Mouse (Mus musculus) E14TG2a.4 (cell line): ENCODE results near the gene Rhov.

Experiments used
- H3K27me3 ChIP-seq: 2 replicates; pipeline ENCODE4 v1.6.1; 2014; ENCODE audit warnings: low read length, control low read depth; ENCODE audit not compliant: insufficient read depth
- H3K36me3 ChIP-seq: 2 replicates; pipeline ENCODE4 v1.6.1; 2014; ENCODE audit warnings: low read length, control low read depth; ENCODE audit not compliant: insufficient read depth
- H3K4me1 ChIP-seq: replicated peaks from 2 replicates; pipeline ENCODE4 v1.6.1; 2014; ENCODE audit warnings: low read depth, low read length, control low read depth
- H3K4me3 ChIP-seq: replicated peaks from 2 replicates; pipeline ENCODE4 v1.5.1; 2014; ENCODE audit warnings: mild to moderate bottlenecking, low read length
- H3K9me3 ChIP-seq: 2 replicates; pipeline ENCODE4 v1.6.1; 2014; ENCODE audit warnings: low read length, control low read depth
- CTCF ChIP-seq: conservative IDR thresholded peaks from 2 replicates; pipeline ENCODE4 v1.5.1; 2014; ENCODE audit warnings: low read length
- NANOG ChIP-seq: IDR thresholded peaks from 2 replicates; pipeline ENCODE4 v1.6.1; 2014; ENCODE audit warnings: borderline replicate concordance, low read length, mixed read lengths
- POU5F1 ChIP-seq: IDR thresholded peaks from 2 replicates; pipeline ENCODE4 v1.6.1; 2014; ENCODE audit warnings: low read length, borderline replicate concordance

The Rhov gene

GRCm38 (mm10) chr2:119294411-119294810, 23.3 kb upstream of the Rhov start:
- H3K4me1 ChIP-seq = peaks cover 52% of the 10 kb centered on the region
- peaks cover 83% of the 10 kb centered on the region for H3K36me3 ChIP-seq
- H3K4me3 ChIP-seq = peak overlapping the region; percentile 70
- H3K27me3 ChIP-seq = peaks cover 9% of the 10 kb centered on the region; the same call in 1 of the 2 replicates
- no peak for TF ChIP-seq POU5F1
- no peaks in the 10 kb centered on the region for H3K9me3 ChIP-seq

GRCm38 (mm10) chr2:119293776-119294390, 22.8 kb upstream of the Rhov start:
- H3K36me3 ChIP-seq = peaks cover 78% of the 10 kb centered on the region
- H3K4me1 ChIP-seq = peaks cover 54% of the 10 kb centered on the region
- peaks cover 9% of the 10 kb centered on the region; the same call in 1 of the 2 replicates for H3K27me3 ChIP-seq
- TF ChIP-seq POU5F1 (no peak), CTCF (no peak), NANOG (no peak)
- H3K4me3 ChIP-seq = peak overlapping the region; percentile 70
- H3K9me3 ChIP-seq = no peaks in the 10 kb centered on the region

DNA sequence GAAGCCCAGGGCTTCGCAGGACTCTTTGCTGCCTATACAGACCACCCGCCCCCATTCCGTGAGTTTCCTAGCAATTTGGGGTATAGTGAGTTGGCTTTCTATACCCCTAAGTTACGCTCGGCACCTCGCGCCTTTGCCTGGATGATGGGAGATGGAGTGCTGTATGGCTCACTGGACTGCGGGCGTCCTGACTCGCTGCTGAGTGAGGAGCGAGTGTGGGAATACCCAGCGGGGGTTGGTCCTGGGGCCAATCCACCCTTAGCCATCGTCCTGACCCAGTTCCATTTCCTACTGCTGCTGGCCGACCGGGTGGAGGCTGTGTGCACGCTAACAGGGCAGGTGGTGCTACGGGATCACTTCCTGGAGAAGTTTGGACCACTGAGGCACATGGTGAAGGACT, 22.2 kb upstream of the Rhov start:
- TF ChIP-seq POU5F1 (no peak), CTCF (no peak), NANOG (no peak)
- Histone ChIP-seq H3K27me3 (peaks cover 9% of the 10 kb centered on the region; the same call in 1 of the 2 replicates), H3K4me1 (peaks cover 55% of the 10 kb centered on the region), H3K9me3 (no peaks in the 10 kb centered on the region), H3K4me3 (peak overlapping the region; percentile 70), H3K36me3 (peaks cover 73% of the 10 kb centered on the region)

DNA sequence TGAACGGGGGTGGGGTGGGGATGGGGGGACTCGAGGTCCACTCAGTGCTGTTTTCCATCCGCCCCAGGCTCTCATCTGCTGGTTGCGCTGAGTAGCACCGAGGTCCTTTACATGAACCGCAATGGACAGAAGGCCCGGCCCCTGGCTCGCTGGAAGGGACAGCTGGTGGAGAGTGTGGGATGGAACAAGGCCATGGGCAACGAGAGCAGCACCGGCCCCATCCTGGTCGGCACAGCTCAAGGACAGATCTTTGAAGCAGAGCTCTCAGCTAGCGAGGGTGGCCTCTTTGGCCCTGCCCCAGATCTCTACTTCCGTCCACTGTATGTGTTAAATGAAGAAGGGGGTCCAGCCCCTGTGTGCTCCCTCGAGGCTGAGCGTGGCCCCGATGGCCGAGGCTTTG, 21.8 kb upstream of the Rhov start:
- TF ChIP-seq NANOG = no peak
- no peak for TF ChIP-seq CTCF
- TF ChIP-seq POU5F1 = no peak
- peaks cover 71% of the 10 kb centered on the region for H3K36me3 ChIP-seq
- peaks cover 59% of the 10 kb centered on the region for H3K4me1 ChIP-seq
- H3K9me3 ChIP-seq = no peaks in the 10 kb centered on the region
- H3K27me3 ChIP-seq = peaks cover 9% of the 10 kb centered on the region; the same call in 1 of the 2 replicates
- peak overlapping the region; percentile 70 for H3K4me3 ChIP-seq

DNA sequence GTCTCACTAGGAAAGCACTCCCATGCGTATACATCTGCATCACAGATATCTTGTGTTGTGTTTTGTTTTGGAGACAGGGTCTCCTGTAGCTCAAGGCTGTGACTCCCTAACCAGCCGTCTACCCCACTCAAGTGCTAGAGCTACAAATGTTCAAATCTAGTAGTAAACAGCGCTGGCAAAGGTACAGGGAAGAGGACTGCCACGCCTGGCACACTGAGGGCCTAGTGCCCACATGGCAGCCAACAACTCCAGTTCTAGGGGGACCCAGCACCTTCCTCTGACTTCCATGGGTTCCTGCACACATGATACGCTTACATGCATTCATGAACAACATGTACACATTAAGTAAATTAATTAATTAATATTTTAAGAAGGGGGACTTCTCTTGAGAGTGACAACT, 21.2 kb upstream of the Rhov start:
- peaks cover 59% of the 10 kb centered on the region for H3K4me1 ChIP-seq
- H3K36me3 ChIP-seq = peaks cover 65% of the 10 kb centered on the region
- peaks cover 9% of the 10 kb centered on the region; the same call in 1 of the 2 replicates for H3K27me3 ChIP-seq
- TF ChIP-seq CTCF (no peak), POU5F1 (no peak), NANOG (no peak)
- no peaks in the 10 kb centered on the region for H3K9me3 ChIP-seq
- no peak overlapping the region for H3K4me3 ChIP-seq

GRCm38 (mm10) chr2:119289014-119289416, 17.9 kb upstream of the Rhov start:
- Histone ChIP-seq H3K4me3 (peak overlapping the region; percentile 94), H3K4me1 (peaks cover 47% of the 10 kb centered on the region), H3K27me3 (peaks cover 6% of the 10 kb centered on the region; the same call in 1 of the 2 replicates), H3K9me3 (no peaks in the 10 kb centered on the region), H3K36me3 (peaks cover 38% of the 10 kb centered on the region)
- no peak for TF ChIP-seq CTCF
- no peak for TF ChIP-seq POU5F1
- no peak for TF ChIP-seq NANOG

- H3K4me1 ChIP-seq = peaks cover 40% of the 10 kb centered on the region
- TF ChIP-seq NANOG = no peak
- peak; percentile 79 for TF ChIP-seq CTCF
- peak within 1 kb of the TSS; percentile 94 for H3K4me3 ChIP-seq
- no peaks in the 10 kb centered on the region for H3K9me3 ChIP-seq
- peaks cover 3% of the 10 kb centered on the region; the same call in 1 of the 2 replicates for H3K27me3 ChIP-seq
- peaks cover 31% of the 10 kb centered on the region for H3K36me3 ChIP-seq
These were observed 17.3 kb upstream of the Rhov start, which contains the start of gene Vps18 for GRCm38 (mm10) chr2:119288270-119288882. TSS of gene Vps18 (plus strand) at chr2:119288740.

DNA sequence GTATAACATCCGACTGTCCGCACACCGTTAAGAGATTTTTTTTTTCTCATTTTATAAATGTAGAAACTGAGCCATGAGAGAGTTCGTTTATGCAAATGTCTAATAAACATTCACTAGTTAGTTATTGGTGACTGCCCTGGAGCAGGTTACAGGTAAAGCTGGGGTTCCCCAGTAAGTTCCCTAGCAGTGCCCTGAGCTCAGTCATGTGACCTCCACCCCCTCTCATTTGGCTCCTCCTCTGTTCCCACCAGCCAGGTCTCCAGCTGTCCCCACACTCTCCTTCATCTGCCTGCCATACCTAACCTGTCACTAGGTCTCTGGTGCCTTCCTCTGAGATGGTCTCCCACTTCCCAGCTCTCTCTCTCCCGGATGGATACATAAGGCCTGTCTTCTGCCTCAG, 16.3 kb upstream of the Rhov start:
- H3K27me3 ChIP-seq = no peaks in the 10 kb centered on the region
- TF ChIP-seq CTCF (no peak), NANOG (no peak), POU5F1 (no peak)

More for the DNA sequence above, 16.3 kb upstream of the Rhov start:
- Histone ChIP-seq H3K4me1 (peaks cover 31% of the 10 kb centered on the region), H3K36me3 (peaks cover 26% of the 10 kb centered on the region), H3K9me3 (no peaks in the 10 kb centered on the region), H3K4me3 (no peak overlapping the region)
